Mouse (Mus musculus) kidney, adult 2 months (tissue): ENCODE data around the gene Lrrc58.

Experiments
- CTCF ChIP-seq: fragments of 200-500 bp; conservative IDR thresholded peaks from 2 replicates; pipeline ENCODE4 v1.5.1; 2011; ENCODE audit warnings: low read depth, mild to moderate bottlenecking, control low read depth, low read length, moderate library complexity, mixed read lengths; ENCODE audit not compliant: insufficient read depth, insufficient read length
- POLR2A ChIP-seq: fragments of 200-500 bp; IDR thresholded peaks from one replicate; pipeline ENCODE4 v1.6.1; 2011; ENCODE audit warnings: low read depth, low read length, control low read depth

DNA sequence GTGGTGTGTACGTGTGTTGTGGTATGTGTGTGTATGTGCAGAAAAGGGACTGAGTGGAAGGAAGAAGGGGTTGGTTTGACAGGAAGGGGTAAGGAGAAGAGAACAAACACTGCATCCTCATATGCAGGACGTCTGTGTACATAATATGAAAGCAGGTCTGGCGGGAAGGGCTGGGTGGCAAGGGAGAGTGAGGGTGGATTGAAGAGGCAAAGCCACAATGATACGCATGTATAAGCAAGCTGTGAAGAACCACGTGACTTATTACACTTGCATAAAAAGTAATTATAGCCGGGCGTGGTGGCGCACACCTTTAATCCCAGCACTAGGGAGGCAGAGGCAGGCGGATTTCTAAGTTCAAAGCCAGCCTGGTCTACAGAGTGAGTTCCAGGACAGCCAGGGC, 2.3 kb upstream of the Lrrc58 start:
- TF ChIP-seq POLR2A (no peak), CTCF (no peak)
